ENCODE assay signal across 9 mouse cellular contexts in genomic region chr6:148598746-148599337, GRCm38 (mm10).
DNase-seq lines count a peak whose midpoint lies in the region; ATAC-seq lines count a peak whose summit lies in the region.
"Had no signal": no experiment of that assay in that cellular context is flagged by ENCODE, and none has a peak within 500 bp of the region (broad histone marks: within the 10 kb centered on the region; RNA-seq: fewer than 3 reads in every experiment).

No protein-coding gene starts in this region.

- H3K27me3 ChIP-seq in kidney, embryonic 16.5 days (ENCODE audit: insufficient read depth, low read length) = no peaks in the 10 kb centered on the region
- no peaks in the 10 kb centered on the region for H3K27me3 ChIP-seq in hindbrain, embryonic 15.5 days

- ATAC-seq in kidney, embryonic 16.5 days (ENCODE audit: low FRiP score, low TSS enrichment) = peak; percentile 82; the same call in 1 of the 2 replicates
- ATAC-seq in hindbrain, embryonic 15.5 days (ENCODE audit: low FRiP score, low read depth) = peak; percentile 82

- peaks cover 11% of the 10 kb centered on the region for H3K4me1 ChIP-seq in kidney, embryonic 16.5 days (ENCODE audit: insufficient read depth, low read length)
- peaks cover 13% of the 10 kb centered on the region for H3K4me1 ChIP-seq in hindbrain, embryonic 15.5 days (replicated peaks)

- no peaks in the 10 kb centered on the region for H3K9me3 ChIP-seq in kidney, embryonic 16.5 days (ENCODE audit: low read length)
- no peaks in the 10 kb centered on the region for H3K9me3 ChIP-seq in hindbrain, embryonic 15.5 days
- H3K9me3 ChIP-seq: G1E had no signal

- no peaks in the 10 kb centered on the region for H3K36me3 ChIP-seq in kidney, embryonic 16.5 days (ENCODE audit: insufficient read depth, low read length)
- H3K36me3 ChIP-seq in hindbrain, embryonic 15.5 days = no peaks in the 10 kb centered on the region
- H3K36me3 ChIP-seq: G1E had no signal

- H3K4me2 ChIP-seq in kidney, embryonic 16.5 days (replicated peaks; ENCODE audit: low read depth, low read length) = peak overlapping the region; percentile 53
- peak overlapping the region; percentile 48 for H3K4me2 ChIP-seq in hindbrain, embryonic 15.5 days

- no peak for DNase-seq in kidney, adult 8-10 months
- peak; percentile 69 for DNase-seq in embryo, embryonic 10 days (ENCODE audit: low spot score)
- peak; percentile 33 for DNase-seq in mesoderm, embryonic 11.5 days (ENCODE audit: low read depth, low spot score)
- DNase-seq in cerebellum, adult 11 months = no peak
- no peak for DNase-seq in lung, postnatal 25 days (ENCODE audit: low spot score)
- no peak for DNase-seq in spleen, postnatal 14 days (ENCODE audit: low spot score in 2 of 2)

- H3K4me3 ChIP-seq in kidney, embryonic 16.5 days (ENCODE audit: low read length) = peak overlapping the region; percentile 33
- peak overlapping the region; percentile 19 for H3K4me3 ChIP-seq in hindbrain, embryonic 15.5 days

- 0 out of 2 replicates have a peak overlapping the region, but pooled peaks have one; percentile 37 for H3K9ac ChIP-seq in kidney, embryonic 16.5 days (replicated peaks; ENCODE audit: low read length)
- H3K9ac ChIP-seq in hindbrain, embryonic 15.5 days = no peak overlapping the region

- 6% methylated on average over 16 of the region's 16 CpGs for WGBS in kidney, embryonic 16.5 days
- WGBS in hindbrain, embryonic 15.5 days = 8% methylated on average over 16 of the region's 16 CpGs

- no peak overlapping the region for H3K27ac ChIP-seq in kidney, embryonic 16.5 days (ENCODE audit: low read length)
- 0 out of 2 replicates have a peak overlapping the region, but pooled peaks have one; percentile 2 for H3K27ac ChIP-seq in hindbrain, embryonic 15.5 days (replicated peaks)

Comparison
In these comparisons a context has a peak if more than half of its experiments do, and no peak if none do; other contexts are left out.
1. DNase-seq: peak in embryo, embryonic 10 days (single experiment) and mesoderm, embryonic 11.5 days (single experiment); none in kidney, adult 8-10 months (0 of 2), cerebellum, adult 11 months (single experiment), lung, postnatal 25 days (single experiment) and spleen, postnatal 14 days (0 of 2).